ENCODE assay signal across 14 mouse cellular contexts in the genomic region with DNA sequence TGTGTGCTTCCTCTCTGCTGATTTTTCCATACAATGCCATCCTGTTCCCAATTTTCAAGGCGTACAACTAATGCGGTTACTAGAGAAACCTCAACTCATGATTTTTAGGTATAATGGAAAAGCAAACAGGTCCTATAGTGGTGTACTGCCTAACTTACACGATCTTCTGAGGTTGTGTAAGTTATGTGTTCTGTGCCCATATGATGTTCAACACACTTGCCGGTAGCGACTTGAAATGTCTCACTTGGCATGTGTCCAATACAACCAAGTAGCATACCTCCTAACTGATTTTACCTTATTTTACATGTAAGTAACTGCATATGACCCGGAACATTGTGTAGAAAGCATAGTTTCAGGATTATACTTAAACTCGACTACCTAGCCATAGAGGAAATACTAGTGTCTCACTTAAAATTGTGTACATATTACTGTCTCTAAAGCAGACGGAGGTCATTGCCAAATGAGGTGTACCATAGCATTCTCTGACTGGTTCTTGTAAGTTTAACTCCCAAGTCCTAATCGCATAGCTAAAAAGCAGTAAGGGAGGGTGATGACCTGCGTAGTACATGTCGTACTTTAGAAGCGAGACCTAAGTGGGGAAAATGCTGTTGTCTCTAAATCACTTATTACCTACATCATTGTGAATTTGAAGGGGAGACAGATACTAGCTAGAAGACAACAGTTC.
DNase-seq lines count a peak whose midpoint lies in the region; ATAC-seq and TF ChIP-seq lines count a peak whose summit lies in the region.
"Had no signal": no experiment of that assay in that cellular context is flagged by ENCODE, and none has a peak within 500 bp of the region (broad histone marks: within the 10 kb centered on the region; RNA-seq: fewer than 3 reads in every experiment).

No protein-coding gene starts in this region.

- no peak for TF ChIP-seq CTCF in left cerebral cortex, adult 2 months (IDR thresholded peaks at IDR 0.05)

- 82% methylated on average over 12 of the region's 12 CpGs for WGBS in hindbrain, embryonic 13.5 days
- 83% methylated on average over 12 of the region's 12 CpGs for WGBS in midbrain, embryonic 13.5 days

- peaks cover 28% of the 10 kb centered on the region for H3K4me1 ChIP-seq in hindbrain, embryonic 13.5 days (replicated peaks)
- peaks cover 28% of the 10 kb centered on the region for H3K4me1 ChIP-seq in midbrain, embryonic 13.5 days (replicated peaks)
- H3K4me1 ChIP-seq: intestine, embryonic 15.5 days had no signal

- no peak overlapping the region for H3K9ac ChIP-seq in hindbrain, embryonic 13.5 days
- no peak overlapping the region for H3K9ac ChIP-seq in midbrain, embryonic 13.5 days (replicated peaks)
- H3K9ac ChIP-seq: intestine, embryonic 15.5 days had no signal

- H3K36me3 ChIP-seq in hindbrain, embryonic 13.5 days, result no peaks in the 10 kb centered on the region
- no peaks in the 10 kb centered on the region for H3K36me3 ChIP-seq in midbrain, embryonic 13.5 days
- H3K36me3 ChIP-seq: intestine, embryonic 15.5 days had no signal

- no peak overlapping the region for H3K4me3 ChIP-seq in hindbrain, embryonic 13.5 days
- no peak overlapping the region for H3K4me3 ChIP-seq in midbrain, embryonic 13.5 days (replicated peaks)
- no peak overlapping the region for H3K4me3 ChIP-seq in left cerebral cortex, adult 2 months
- H3K4me3 ChIP-seq: intestine, embryonic 15.5 days had no signal

- peak; percentile 21; the same call in 1 of the 2 replicates for ATAC-seq in hindbrain, embryonic 13.5 days (ENCODE audit: low FRiP score)
- peak; percentile 24; the same call in 1 of the 2 replicates for ATAC-seq in midbrain, embryonic 13.5 days
- no peak for ATAC-seq in erythroblast, adult 5-6 weeks (replicated peaks; ENCODE audit: low FRiP score, poor library complexity, severe bottlenecking)
- ATAC-seq: CD4-positive, CD25-positive, alpha-beta regulatory T cell, adult 4 months; intestine, embryonic 15.5 days had no signal

- peak; percentile 4 for DNase-seq in CD4-positive helper T cell, adult 2 months (ENCODE audit: low read depth, low spot score)
- DNase-seq in c-Kit-positive CD71-positive TER-119-positive erythroid progenitor cells, embryonic 14.5 days (ENCODE audit: low spot score), result peak; percentile 17
- DNase-seq in kidney, adult 8-10 months, result no peak
- no peak for DNase-seq in layer of hippocampus, adult 11-12 months (ENCODE audit: low spot score)
- DNase-seq in left cerebral cortex, adult 2 months (ENCODE audit: extremely low spot score in 1 of 2, low spot score in 2 of 2), result no peak
- DNase-seq: adrenal gland, postnatal 25 days; cerebellum, adult 8-10 months; lung, adult 18-20 months; thymus, postnatal 25 days had no signal

- H3K9me3 ChIP-seq in hindbrain, embryonic 13.5 days, result no peaks in the 10 kb centered on the region
- no peaks in the 10 kb centered on the region for H3K9me3 ChIP-seq in midbrain, embryonic 13.5 days
- H3K9me3 ChIP-seq: intestine, embryonic 15.5 days had no signal

- H3K27me3 ChIP-seq in hindbrain, embryonic 13.5 days, result no peaks in the 10 kb centered on the region
- no peaks in the 10 kb centered on the region for H3K27me3 ChIP-seq in midbrain, embryonic 13.5 days
- H3K27me3 ChIP-seq: intestine, embryonic 15.5 days had no signal

- intact Hi-C loops in left cerebral cortex, adult 2 months (cut with DNase I), result loop anchor here (5.0 to 10.0 kb wide), 2 partner anchors 422 to 650 kb away; a partner anchor contains a TSS

- peak overlapping the region; percentile 2; the same call in 1 of the 2 replicates for H3K4me2 ChIP-seq in hindbrain, embryonic 13.5 days
- peak overlapping the region; percentile 9 for H3K4me2 ChIP-seq in midbrain, embryonic 13.5 days (replicated peaks)
- H3K4me2 ChIP-seq: intestine, embryonic 15.5 days had no signal

- peak overlapping the region; percentile 71 for H3K27ac ChIP-seq in hindbrain, embryonic 13.5 days
- peak overlapping the region; percentile 83 for H3K27ac ChIP-seq in midbrain, embryonic 13.5 days
- H3K27ac ChIP-seq in left cerebral cortex, adult 2 months, result no peak overlapping the region
- H3K27ac ChIP-seq: intestine, embryonic 15.5 days had no signal

Comparison
In these comparisons a context has a peak if more than half of its experiments do, and no peak if none do; other contexts are left out.
1. DNase-seq: peak in CD4-positive helper T cell, adult 2 months (single experiment) and c-Kit-positive CD71-positive TER-119-positive erythroid progenitor cells, embryonic 14.5 days (single experiment); none in kidney, adult 8-10 months (0 of 2), layer of hippocampus, adult 11-12 months (single experiment) and left cerebral cortex, adult 2 months (0 of 2).